Mouse (Mus musculus) heart, postnatal 0 days (tissue): Measurements from ENCODE around the gene Nudt17. TPM values are rescaled to one million over a fixed set of nuclear protein-coding genes. Genes with fewer than 3 reads are reported as not detected.
A peak's percentile ranks its signal among the peaks of the same experiment; 100 is the strongest.
"Not testable (repeated sequence)": the region's sequence is repeated elsewhere in the genome, so short reads cannot be mapped to it uniquely, and the experiment has no call there.

ENCODE experiments used
- ATAC-seq: fragments of 200-750 bp; cut with Nextera tagmentation; 2 replicates; pipeline ENCODE4 v1.8.0; 2017; ENCODE audit warnings: low read depth, moderate number of reproducible peaks, moderate library complexity; ENCODE audit not compliant: insufficient read depth
- DNase-seq: peaks from one replicate; pipeline ENCODE4 v3.0.0-alpha.2; 2016; ENCODE audit warnings: low spot score
- H3K27ac ChIP-seq: fragments of 300-500 bp; sonication (generic); 2 replicates; pipeline ENCODE4 v1.5.1; 2014; ENCODE audit warnings: low read depth, mild to moderate bottlenecking
- H3K27me3 ChIP-seq: fragments of 300-500 bp; sonication (generic); 2 replicates; pipeline ENCODE4 v1.6.1; 2014; ENCODE audit warnings: low read length, mixed read lengths; ENCODE audit not compliant: control insufficient read depth, insufficient read depth
- H3K36me3 ChIP-seq: fragments of 300-500 bp; sonication (generic); replicated peaks from 2 replicates; pipeline ENCODE4 v1.6.1; 2014; ENCODE audit warnings: low read length, mixed read lengths; ENCODE audit not compliant: control insufficient read depth, insufficient read depth
- H3K4me1 ChIP-seq: fragments of 300-500 bp; sonication (generic); 2 replicates; pipeline ENCODE4 v1.6.1; 2014; ENCODE audit warnings: antibody characterized with exemption; ENCODE audit not compliant: control insufficient read depth, insufficient read depth
- H3K4me2 ChIP-seq: fragments of 300-500 bp; sonication (generic); 2 replicates; pipeline ENCODE4 v1.6.1; 2014; ENCODE audit warnings: low read depth, mild to moderate bottlenecking, low read length, moderate library complexity
- H3K4me3 ChIP-seq: fragments of 300-500 bp; sonication (generic); 2 replicates; pipeline ENCODE4 v1.5.1; 2014; ENCODE audit warnings: low read depth, low read length
- H3K9ac ChIP-seq: fragments of 300-500 bp; sonication (generic); replicated peaks from 2 replicates; pipeline ENCODE4 v1.6.1; 2014; ENCODE audit warnings: low read depth, low read length, mixed read lengths
- H3K9me3 ChIP-seq: fragments of 300-500 bp; sonication (generic); replicated peaks from 2 replicates; pipeline ENCODE4 v1.6.1; 2016; ENCODE audit warnings: low read length; ENCODE audit not compliant: control insufficient read depth
- CTCF ChIP-seq: IDR thresholded peaks from 2 replicates; pipeline ENCODE4 v1.5.1; 2016; ENCODE audit warnings: antibody characterized with exemption, control low read depth, low read depth
- EP300 ChIP-seq: IDR thresholded peaks from 2 replicates; pipeline ENCODE4 v1.6.1; 2016; ENCODE audit warnings: antibody characterized with exemption, low read depth
- WGBS: fragments of 180-500 bp; shearing (Covaris S2); extraction: QIAGEN DNeasy Blood & Tissue Kit; methylation state at CpG from one replicate; pipeline ENCODE4 v1.1.7; 2014; 5-methylcytosine and 5-hydroxymethylcytosine counted together
- polyA plus RNA-seq: library from polyadenylated mRNA; unstranded; fragments of >200 nt; fragmentation: Nextera tagmentation; extraction: Ambion mirVana; gene quantifications from 2 replicates; pipeline ENCODE4 v1.2.1, GENCODE M21; 2015
- total RNA-seq: library from RNA; depleted of rRNA; stranded (reverse); fragments of >200 nt; gene quantifications from 2 replicates; pipeline ENCODE4 v1.2.3, GENCODE M21; 2014; ENCODE audit warnings: low replicate concordance

The Nudt17 gene
- total and polyA plus RNA-seq, 2 experiments from 2014 or later: 2.5 to 6.9 TPM

DNA sequence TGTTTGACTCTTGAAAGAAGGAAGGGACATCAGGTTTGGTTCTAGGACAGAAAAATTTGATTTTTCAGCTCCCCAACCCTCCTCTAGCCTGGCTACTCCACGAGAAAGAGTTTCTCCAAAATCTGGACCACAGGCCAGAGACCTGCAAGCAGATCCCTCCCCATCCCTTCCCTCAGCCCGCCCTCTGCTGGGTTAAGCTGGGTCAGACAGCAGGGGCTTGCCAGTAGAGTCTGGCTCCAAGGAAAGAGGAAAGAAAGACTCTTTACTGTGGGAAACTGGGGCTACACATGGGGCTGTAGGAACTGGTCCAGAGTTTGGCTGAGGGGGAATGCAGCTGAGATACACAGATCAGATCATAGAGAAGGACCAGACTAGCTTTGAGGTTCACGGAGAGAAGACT, 15.9 kb downstream of the Nudt17 start:
- H3K9me3 ChIP-seq: no peaks in the 10 kb centered on the region
- no peak overlapping the region for H3K4me3 ChIP-seq
- H3K4me1 ChIP-seq: no peaks in the 10 kb centered on the region; the same call in 1 of the 2 replicates
- no peak overlapping the region for H3K4me2 ChIP-seq
- TF ChIP-seq EP300 (no peak), CTCF (peak; percentile 48)
- peak; percentile 38 for DNase-seq
- H3K9ac ChIP-seq: no peak overlapping the region
- H3K27me3 ChIP-seq: no peaks in the 10 kb centered on the region
- H3K36me3 ChIP-seq: no peaks in the 10 kb centered on the region
- H3K27ac ChIP-seq: no peak overlapping the region
- ATAC-seq: no peak
- 22% methylated on average over 3 of the region's 3 CpGs for WGBS

DNA sequence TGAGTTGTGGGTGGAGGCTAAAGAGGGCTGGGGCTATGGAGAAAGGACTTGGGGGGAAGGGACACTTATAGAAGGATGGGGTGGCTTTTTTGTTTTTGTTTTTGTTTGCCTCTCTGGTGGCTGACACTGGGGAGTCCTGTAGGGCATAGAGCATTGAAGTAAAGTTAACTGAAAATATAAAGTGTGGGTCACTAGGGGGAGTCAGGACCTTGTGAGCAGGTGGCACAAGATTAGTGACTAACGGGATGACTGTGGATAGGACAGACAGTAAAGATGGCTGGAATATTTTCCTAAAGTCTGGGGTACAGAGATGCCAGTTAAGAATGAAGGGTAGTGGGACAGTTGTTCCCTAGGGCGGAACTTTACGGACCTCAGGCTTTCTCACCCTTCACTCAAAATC, 18.1 kb downstream of the Nudt17 start:
- Histone ChIP-seq H3K4me2 (no peak overlapping the region), H3K4me1 (no peaks in the 10 kb centered on the region), H3K36me3 (no peaks in the 10 kb centered on the region), H3K4me3 (no peak overlapping the region), H3K9ac (no peak overlapping the region), H3K27ac (no peak overlapping the region), H3K9me3 (no peaks in the 10 kb centered on the region), H3K27me3 (peaks cover 7% of the 10 kb centered on the region; the same call in 1 of the 2 replicates)
- 57% methylated on average over 3 of the region's 3 CpGs for WGBS
- DNase-seq (no peak), ATAC-seq (no peak)
- TF ChIP-seq EP300 (no peak), CTCF (peak; percentile 41)

DNA sequence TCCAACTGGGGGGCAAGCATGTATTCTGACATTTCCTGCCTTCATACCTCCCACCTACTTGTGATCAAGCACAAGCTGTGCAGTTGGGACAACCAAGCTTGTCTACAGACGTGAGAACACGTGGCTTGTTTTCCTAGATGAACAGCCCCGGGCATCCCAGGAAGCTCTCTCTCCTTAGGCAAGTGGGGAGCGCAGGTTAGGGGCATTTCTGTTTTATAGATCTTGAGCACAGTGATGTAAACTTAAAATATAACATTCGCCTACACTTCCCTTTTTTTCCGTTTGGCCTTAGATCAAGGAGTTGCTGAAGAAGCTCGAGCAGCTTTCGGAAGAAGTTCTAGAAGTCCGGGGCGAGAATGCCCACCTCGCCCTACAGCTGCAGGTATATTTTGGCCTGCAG, 19.5 kb downstream of the Nudt17 start:
- H3K9ac ChIP-seq: no peak overlapping the region
- WGBS: 70% methylated on average over 11 of the region's 11 CpGs
- no peak overlapping the region for H3K27ac ChIP-seq
- H3K4me3 ChIP-seq: no peak overlapping the region
- H3K36me3 ChIP-seq: no peaks in the 10 kb centered on the region
- ATAC-seq (no peak), DNase-seq (no peak)
- peaks cover 19% of the 10 kb centered on the region; the same call in 1 of the 2 replicates for H3K27me3 ChIP-seq
- no peak overlapping the region for H3K4me2 ChIP-seq
- H3K9me3 ChIP-seq: no peaks in the 10 kb centered on the region
- TF ChIP-seq CTCF (no peak), EP300 (no peak)
- no peaks in the 10 kb centered on the region for H3K4me1 ChIP-seq

DNA sequence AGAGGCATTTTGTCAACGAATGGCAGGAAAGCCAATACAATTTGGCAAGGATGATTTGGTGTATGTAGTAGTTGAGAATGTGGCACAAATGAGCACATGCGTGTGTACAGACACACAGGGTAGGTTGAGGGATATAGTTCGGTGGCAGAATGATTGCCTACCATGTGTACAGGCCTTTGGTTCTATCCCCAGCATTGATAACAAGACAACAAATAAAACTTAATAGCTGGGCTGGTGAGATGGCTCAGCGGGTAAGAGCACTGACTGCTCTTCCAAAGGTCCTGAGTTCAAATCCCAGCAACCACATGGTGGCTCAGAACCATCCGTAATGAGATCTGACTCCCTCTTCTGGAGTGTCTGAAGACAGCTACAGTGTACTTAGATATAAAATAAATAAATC, 22.3 kb downstream of the Nudt17 start:
- not testable (repeated sequence) for H3K36me3 ChIP-seq, H3K4me1 ChIP-seq, H3K9me3 ChIP-seq, H3K4me3 ChIP-seq, H3K9ac ChIP-seq, H3K4me2 ChIP-seq, H3K27ac ChIP-seq, ATAC-seq, DNase-seq
- peaks cover 27% of the 10 kb centered on the region; the same call in 1 of the 2 replicates for H3K27me3 ChIP-seq
- WGBS: 87% methylated on average over 5 of the region's 5 CpGs

DNA sequence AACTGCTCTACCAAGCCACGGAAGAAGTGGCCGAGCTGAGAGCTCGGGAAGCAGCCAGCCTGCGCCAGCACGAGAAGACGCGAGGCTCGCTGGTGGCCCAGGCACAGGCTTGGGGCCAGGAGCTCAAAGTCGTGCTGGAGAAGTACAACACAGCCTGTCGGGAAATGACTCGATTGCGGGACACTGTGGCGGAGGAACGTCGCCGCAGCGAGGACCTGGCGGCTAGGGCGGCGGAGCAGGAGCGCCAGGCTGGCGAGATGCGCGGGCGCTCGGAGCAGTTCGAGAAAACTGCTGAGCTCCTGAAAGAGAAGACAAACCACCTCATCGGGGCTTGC, 23.6 kb downstream of the Nudt17 start:
- H3K4me3 ChIP-seq: peak overlapping the region; percentile 21
- no peaks in the 10 kb centered on the region for H3K9me3 ChIP-seq
- ATAC-seq (no peak), DNase-seq (no peak)
- WGBS: 13% methylated on average over 28 of the region's 28 CpGs
- H3K27me3 ChIP-seq: peaks cover 31% of the 10 kb centered on the region
- peak overlapping the region; percentile 48 for H3K4me2 ChIP-seq
- no peak overlapping the region for H3K27ac ChIP-seq
- TF ChIP-seq EP300 (no peak), CTCF (no peak)
- H3K4me1 ChIP-seq: no peaks in the 10 kb centered on the region
- 0 out of 2 replicates have a peak overlapping the region, but pooled peaks have one; percentile 6 for H3K9ac ChIP-seq
- no peaks in the 10 kb centered on the region for H3K36me3 ChIP-seq

DNA sequence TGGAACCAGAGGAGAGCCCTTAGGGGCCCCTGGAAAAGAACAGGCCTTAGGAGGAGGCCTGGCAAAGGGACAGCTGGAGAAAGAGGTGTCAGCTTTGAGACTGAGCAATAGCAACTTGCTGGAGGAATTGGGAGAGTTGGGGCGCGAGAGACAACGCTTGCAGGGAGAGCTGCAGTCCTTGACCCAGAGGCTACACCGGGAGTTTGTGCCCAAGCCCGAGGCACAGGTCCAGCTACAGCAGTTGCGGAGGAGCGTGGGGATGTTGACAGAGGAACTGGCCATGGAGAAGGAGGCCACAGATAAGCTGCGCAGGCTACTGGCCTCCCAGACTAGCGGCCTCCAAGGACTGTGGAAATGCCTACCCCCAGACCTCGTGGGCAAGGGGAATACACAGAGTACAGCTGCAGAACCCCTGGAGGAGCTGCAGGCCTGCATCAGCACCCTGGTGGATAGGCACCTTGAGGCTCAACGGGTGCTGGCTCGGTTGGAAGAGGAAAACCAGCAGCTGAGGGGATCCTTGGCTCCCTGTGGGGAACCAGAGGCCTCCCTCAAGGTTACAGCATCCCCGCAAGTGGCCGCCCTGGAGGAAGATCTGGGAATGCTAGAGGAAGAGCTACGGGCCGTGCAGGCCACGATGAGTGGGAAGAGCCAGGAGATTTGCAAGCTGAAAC, 24.1 kb downstream of the Nudt17 start:
- no peak for ATAC-seq
- Histone ChIP-seq H3K27me3 (peaks cover 35% of the 10 kb centered on the region), H3K4me3 (peak overlapping the region; percentile 21), H3K9ac (no peak overlapping the region), H3K4me1 (no peaks in the 10 kb centered on the region), H3K27ac (no peak overlapping the region), H3K36me3 (no peaks in the 10 kb centered on the region), H3K9me3 (no peaks in the 10 kb centered on the region), H3K4me2 (peak overlapping the region; percentile 48)
- WGBS: 40% methylated on average over 17 of the region's 17 CpGs
- no peak for DNase-seq
- TF ChIP-seq EP300 (no peak), CTCF (no peak)
